Mouse (Mus musculus): ENCODE measurements around the gene Fam110a.
"Not testable (repeated sequence)": the region's sequence is repeated elsewhere in the genome, so short reads cannot be mapped to it uniquely, and the experiment has no call there.

The Fam110a gene

GRCm38 (mm10) chr2:151997190-151997575, 17.2 kb upstream of the Fam110a start:
- DNase-seq (ENCODE audit: low read depth, low spot score), result not testable (repeated sequence)

- DNase-seq (ENCODE audit: low read depth, low spot score), result peak; percentile 20
Measured at GRCm38 (mm10) chr2:151996229-151997189, 16.5 kb upstream of the Fam110a start, which contains the start of gene Slc52a3. TSS of gene Slc52a3 (plus strand) at chr2:151996511.

- DNase-seq (ENCODE audit: low read depth, low spot score), result peak; percentile 80
Measured at GRCm38 (mm10) chr2:151994350-151995122, 14.5 kb upstream of the Fam110a start.

GRCm38 (mm10) chr2:151991446-151991845, 11.4 kb upstream of the Fam110a start:
- DNase-seq (ENCODE audit: low read depth, low spot score), result no peak

GRCm38 (mm10) chr2:151990985-151991394, 11.0 kb upstream of the Fam110a start:
- no peak for DNase-seq (ENCODE audit: low read depth, low spot score)

- DNase-seq (ENCODE audit: low read depth, low spot score), result no peak
Measured at GRCm38 (mm10) chr2:151988978-151989377, 9.0 kb upstream of the Fam110a start.

GRCm38 (mm10) chr2:151986958-151987357, 6.9 kb upstream of the Fam110a start:
- no peak for DNase-seq (ENCODE audit: low read depth, low spot score)

- DNase-seq (ENCODE audit: low read depth, low spot score), result peak; percentile 32
Measured at GRCm38 (mm10) chr2:151985426-151986172, 5.6 kb upstream of the Fam110a start.

- peak; percentile 37 for DNase-seq (ENCODE audit: low read depth, low spot score)
Measured at GRCm38 (mm10) chr2:151984019-151984418, 4.0 kb upstream of the Fam110a start.

- no peak for DNase-seq (ENCODE audit: low read depth, low spot score)
Measured at GRCm38 (mm10) chr2:151982476-151982875, 2.5 kb upstream of the Fam110a start.

GRCm38 (mm10) chr2:151981268-151981667, 1.2 kb upstream of the Fam110a start:
- no peak for DNase-seq (ENCODE audit: low read depth, low spot score)

- no peak for DNase-seq (ENCODE audit: low read depth, low spot score)
Measured at GRCm38 (mm10) chr2:151980355-151980693, 305 bp upstream of the Fam110a start.

- peak; percentile 46 for DNase-seq (ENCODE audit: low read depth, low spot score)
Measured at GRCm38 (mm10) chr2:151978494-151978893, 1.5 kb downstream of the Fam110a start.

GRCm38 (mm10) chr2:151977689-151978440, 2.2 kb downstream of the Fam110a start:
- DNase-seq (ENCODE audit: low read depth, low spot score), result peak; percentile 80

- DNase-seq (ENCODE audit: low read depth, low spot score), result no peak
Measured at GRCm38 (mm10) chr2:151976067-151976466, 4.0 kb downstream of the Fam110a start.

GRCm38 (mm10) chr2:151975295-151975694, 4.7 kb downstream of the Fam110a start:
- no peak for DNase-seq (ENCODE audit: low read depth, low spot score)

- DNase-seq (ENCODE audit: low read depth, low spot score), result peak; percentile 31
Measured at GRCm38 (mm10) chr2:151973595-151974562, 6.1 kb downstream of the Fam110a start.

GRCm38 (mm10) chr2:151972880-151973594, 7.0 kb downstream of the Fam110a start:
- DNase-seq (ENCODE audit: low read depth, low spot score), result no peak

GRCm38 (mm10) chr2:151971748-151972147, 8.3 kb downstream of the Fam110a start:
- no peak for DNase-seq (ENCODE audit: low read depth, low spot score)
